Mouse (Mus musculus): ENCODE data around the gene Cpne4. TPM values are rescaled to one million over a fixed set of nuclear protein-coding genes. Genes with fewer than 3 reads are reported as not detected.

The Cpne4 gene
- polyA plus RNA-seq, 1 experiment from 2014 or later = 0.51 TPM

DNA sequence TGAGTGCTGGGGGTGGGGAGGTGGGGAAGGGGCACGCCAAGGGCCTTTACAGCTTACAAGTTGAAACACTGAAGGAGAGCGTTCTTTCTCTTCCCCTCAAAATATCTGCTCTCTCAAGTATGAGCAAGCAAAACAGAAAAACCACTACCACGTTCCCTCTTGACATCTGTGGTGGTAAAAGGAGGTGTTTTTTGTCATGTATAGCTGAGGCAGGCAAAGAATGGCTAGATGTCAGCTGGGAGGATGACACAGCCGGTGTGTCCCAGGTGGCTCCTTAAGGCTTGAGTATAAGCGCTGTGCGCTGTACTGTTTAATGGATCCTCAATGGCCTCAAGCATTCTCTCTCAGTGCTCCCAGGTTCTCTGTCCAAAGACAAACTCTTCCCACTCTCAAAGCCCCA lies 331.5 kb downstream of the Cpne4 start:
- no peak overlapping the region for H3K4me2 ChIP-seq (ENCODE audit: low read length)
- H3K9ac ChIP-seq (ENCODE audit: low read length) = no peak overlapping the region
- H3K36me3 ChIP-seq (ENCODE audit: control insufficient read depth, insufficient read depth, low read length) = no peaks in the 10 kb centered on the region
- no peak for ATAC-seq (ENCODE audit: insufficient number of reproducible peaks, insufficient read depth, low FRiP score, low read depth)
- H3K4me1 ChIP-seq (ENCODE audit: control insufficient read depth in 2 of 2, insufficient read depth in 2 of 2, low read length in 2 of 2) = no peaks in the 10 kb centered on the region
- H3K4me3 ChIP-seq (ENCODE audit: control insufficient read depth in 1 of 2, insufficient read depth in 1 of 2, low read depth in 1 of 2, low read length in 2 of 2) = no peak overlapping the region
- 81% methylated on average over 6 of the region's 6 CpGs for WGBS
- no peaks in the 10 kb centered on the region for H3K9me3 ChIP-seq (ENCODE audit: control insufficient read depth, low read length)
- H3K27me3 ChIP-seq (ENCODE audit: control insufficient read depth, insufficient read depth, low read length) = no peaks in the 10 kb centered on the region
- no peak overlapping the region for H3K27ac ChIP-seq (replicated peaks in 1 of 2; ENCODE audit: control insufficient read depth in 1 of 2, insufficient read depth in 1 of 2, low read depth in 2 of 2, low read length in 2 of 2)

DNA sequence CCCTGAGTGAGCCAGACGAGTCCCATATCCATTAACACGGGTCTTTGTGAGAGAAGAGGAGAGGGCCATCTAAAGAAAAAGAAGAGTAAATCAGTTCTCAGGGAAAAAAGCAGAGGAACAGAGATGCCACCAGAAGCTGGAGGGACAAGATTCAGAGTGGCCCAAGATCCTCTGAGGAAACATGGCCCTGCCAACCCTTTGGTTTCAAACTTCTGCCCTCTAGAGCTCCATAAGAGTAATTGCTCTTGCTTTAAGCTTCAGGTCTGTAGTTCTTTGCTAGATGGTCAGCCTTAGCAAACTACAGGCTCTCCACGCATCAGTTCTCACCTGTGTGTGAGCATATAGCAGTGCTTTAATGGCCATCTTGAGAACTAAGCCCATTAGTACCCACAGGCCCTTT lies 343.4 kb downstream of the Cpne4 start:
- no peaks in the 10 kb centered on the region for H3K36me3 ChIP-seq (ENCODE audit: control insufficient read depth, insufficient read depth, low read length)
- H3K27ac ChIP-seq (replicated peaks in 1 of 2; ENCODE audit: control insufficient read depth in 1 of 2, insufficient read depth in 1 of 2, low read depth in 2 of 2, low read length in 2 of 2) = no peak overlapping the region
- H3K4me3 ChIP-seq (ENCODE audit: control insufficient read depth in 1 of 2, insufficient read depth in 1 of 2, low read depth in 1 of 2, low read length in 2 of 2) = no peak overlapping the region
- no peaks in the 10 kb centered on the region; the same call in 1 of the 2 replicates for H3K9me3 ChIP-seq (ENCODE audit: control insufficient read depth, low read length)
- H3K27me3 ChIP-seq (ENCODE audit: control insufficient read depth, insufficient read depth, low read length) = no peaks in the 10 kb centered on the region
- H3K4me1 ChIP-seq (ENCODE audit: control insufficient read depth in 2 of 2, insufficient read depth in 2 of 2, low read length in 2 of 2) = no peaks in the 10 kb centered on the region
- ATAC-seq (ENCODE audit: insufficient number of reproducible peaks, insufficient read depth, low FRiP score, low read depth) = no peak
- WGBS = 71% methylated on average over 3 of the region's 3 CpGs
- H3K4me2 ChIP-seq (ENCODE audit: low read length) = no peak overlapping the region
- H3K9ac ChIP-seq (ENCODE audit: low read length) = no peak overlapping the region

DNA sequence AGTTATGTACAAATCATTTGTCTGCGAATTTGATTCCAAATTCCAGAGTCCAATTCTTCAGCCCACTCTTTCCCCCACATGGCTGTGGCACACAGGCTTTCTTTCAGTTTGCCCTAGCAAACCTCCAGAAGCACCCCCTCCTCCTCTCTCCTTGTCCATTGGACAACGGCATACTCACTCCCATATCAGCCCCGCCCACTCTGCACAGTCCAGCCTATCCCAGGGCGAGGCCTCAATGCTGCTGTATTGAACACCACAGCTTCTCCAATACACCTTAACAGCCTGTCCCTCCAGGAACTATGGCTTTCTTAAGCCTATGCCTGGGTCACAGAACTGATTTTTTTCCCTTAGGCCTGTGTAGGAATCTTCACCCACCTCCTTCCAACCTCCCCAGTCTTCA lies 348.3 kb downstream of the Cpne4 start:
- Histone ChIP-seq H3K9me3 (ENCODE audit: control insufficient read depth, low read length) (no peaks in the 10 kb centered on the region; the same call in 1 of the 2 replicates), H3K27ac (replicated peaks in 1 of 2; ENCODE audit: control insufficient read depth in 1 of 2, insufficient read depth in 1 of 2, low read depth in 2 of 2, low read length in 2 of 2) (no peak overlapping the region), H3K4me2 (ENCODE audit: low read length) (no peak overlapping the region), H3K36me3 (ENCODE audit: control insufficient read depth, insufficient read depth, low read length) (no peaks in the 10 kb centered on the region), H3K27me3 (ENCODE audit: control insufficient read depth, insufficient read depth, low read length) (no peaks in the 10 kb centered on the region), H3K9ac (ENCODE audit: low read length) (no peak overlapping the region), H3K4me3 (ENCODE audit: control insufficient read depth in 1 of 2, insufficient read depth in 1 of 2, low read depth in 1 of 2, low read length in 2 of 2) (no peak overlapping the region), H3K4me1 (ENCODE audit: control insufficient read depth in 2 of 2, insufficient read depth in 2 of 2, low read length in 2 of 2) (no peaks in the 10 kb centered on the region)
- WGBS = 62% methylated on average over 4 of the region's 4 CpGs
- no peak for ATAC-seq (ENCODE audit: insufficient number of reproducible peaks, insufficient read depth, low FRiP score, low read depth)

DNA sequence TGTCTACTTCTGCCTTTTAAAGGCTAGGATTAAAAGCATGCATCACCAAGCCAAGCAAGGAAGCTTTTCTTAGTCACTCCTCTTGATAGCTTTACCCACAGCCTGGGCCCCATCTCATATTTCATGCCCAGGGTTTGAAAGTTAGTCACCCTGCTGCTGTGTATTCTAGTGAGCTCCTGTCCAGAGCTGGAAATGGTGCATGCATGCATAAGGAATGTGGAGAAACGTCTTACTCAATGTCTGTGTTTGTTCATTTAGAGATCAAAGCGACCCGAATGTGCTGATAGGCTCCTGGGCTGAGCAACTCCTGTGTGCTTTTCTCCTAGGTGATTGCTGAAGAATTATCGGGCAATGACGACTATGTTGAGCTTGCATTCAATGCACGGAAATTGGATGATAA lies 354.0 kb downstream of the Cpne4 start:
- Histone ChIP-seq H3K36me3 (ENCODE audit: control insufficient read depth, insufficient read depth, low read length) (no peaks in the 10 kb centered on the region), H3K9ac (ENCODE audit: low read length) (no peak overlapping the region), H3K4me3 (ENCODE audit: control insufficient read depth in 1 of 2, insufficient read depth in 1 of 2, low read depth in 1 of 2, low read length in 2 of 2) (no peak overlapping the region), H3K27ac (replicated peaks in 1 of 2; ENCODE audit: control insufficient read depth in 1 of 2, insufficient read depth in 1 of 2, low read depth in 2 of 2, low read length in 2 of 2) (no peak overlapping the region), H3K9me3 (ENCODE audit: control insufficient read depth, low read length) (no peaks in the 10 kb centered on the region), H3K4me2 (ENCODE audit: low read length) (no peak overlapping the region), H3K4me1 (ENCODE audit: control insufficient read depth in 2 of 2, insufficient read depth in 2 of 2, low read length in 2 of 2) (no peaks in the 10 kb centered on the region), H3K27me3 (ENCODE audit: control insufficient read depth, insufficient read depth, low read length) (no peaks in the 10 kb centered on the region)
- ATAC-seq (ENCODE audit: insufficient number of reproducible peaks, insufficient read depth, low FRiP score, low read depth) = 0 out of 2 replicates have a peak, but pooled peaks have one; percentile 23
- 38% methylated on average over 6 of the region's 6 CpGs for WGBS

DNA sequence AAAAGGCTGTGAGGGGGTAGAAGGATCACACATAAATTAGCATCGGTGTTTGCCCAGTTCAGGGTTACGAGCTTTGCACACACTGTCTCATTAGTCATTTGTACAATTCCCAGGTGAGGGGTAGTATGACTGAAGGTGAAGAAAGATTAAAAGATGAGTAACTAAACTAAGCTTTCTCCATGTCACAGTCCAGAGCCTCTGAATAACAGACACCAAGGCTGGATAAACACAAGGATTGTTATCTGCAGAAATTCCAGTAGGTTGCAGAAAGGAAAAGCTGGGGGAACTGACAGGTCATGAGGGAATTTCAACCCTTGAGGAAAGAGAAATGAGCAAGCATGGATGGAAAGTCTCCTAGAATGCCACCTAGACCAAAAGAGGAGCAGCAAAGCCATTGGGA lies 354.7 kb downstream of the Cpne4 start:
- Histone ChIP-seq H3K9ac (ENCODE audit: low read length) (no peak overlapping the region), H3K4me2 (ENCODE audit: low read length) (no peak overlapping the region), H3K27me3 (ENCODE audit: control insufficient read depth, insufficient read depth, low read length) (no peaks in the 10 kb centered on the region), H3K9me3 (ENCODE audit: control insufficient read depth, low read length) (no peaks in the 10 kb centered on the region), H3K36me3 (ENCODE audit: control insufficient read depth, insufficient read depth, low read length) (no peaks in the 10 kb centered on the region), H3K4me1 (ENCODE audit: control insufficient read depth in 2 of 2, insufficient read depth in 2 of 2, low read length in 2 of 2) (no peaks in the 10 kb centered on the region), H3K27ac (replicated peaks in 1 of 2; ENCODE audit: control insufficient read depth in 1 of 2, insufficient read depth in 1 of 2, low read depth in 2 of 2, low read length in 2 of 2) (no peak overlapping the region; a peak in 1 of 4 replicates), H3K4me3 (ENCODE audit: control insufficient read depth in 1 of 2, insufficient read depth in 1 of 2, low read depth in 1 of 2, low read length in 2 of 2) (no peak overlapping the region)
- WGBS = 65% methylated on average over 2 of the region's 2 CpGs
- no peak for ATAC-seq (ENCODE audit: insufficient number of reproducible peaks, insufficient read depth, low FRiP score, low read depth)

DNA sequence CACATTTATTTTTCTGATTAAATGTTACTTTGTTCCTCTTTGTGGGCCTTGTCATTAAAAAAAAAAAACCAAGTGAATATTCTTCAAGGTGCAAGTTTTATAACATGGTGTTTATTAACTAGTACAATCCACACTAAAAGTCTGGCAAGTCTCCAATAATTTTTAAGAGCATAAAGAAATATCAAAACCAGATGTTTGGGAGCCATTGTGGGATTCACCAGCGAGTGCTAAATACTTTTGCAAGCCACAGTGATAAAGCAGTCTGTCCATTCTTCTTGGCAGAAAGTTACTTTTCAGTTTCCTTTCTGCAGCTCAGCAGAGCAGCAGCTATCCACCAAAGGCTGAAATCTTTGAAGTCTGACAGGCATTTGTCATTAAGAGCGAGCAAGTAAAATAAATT lies 365.6 kb downstream of the Cpne4 start:
- Histone ChIP-seq H3K4me2 (ENCODE audit: low read length) (no peak overlapping the region), H3K27me3 (ENCODE audit: control insufficient read depth, insufficient read depth, low read length) (no peaks in the 10 kb centered on the region), H3K36me3 (ENCODE audit: control insufficient read depth, insufficient read depth, low read length) (no peaks in the 10 kb centered on the region), H3K4me1 (ENCODE audit: control insufficient read depth in 2 of 2, insufficient read depth in 2 of 2, low read length in 2 of 2) (no peaks in the 10 kb centered on the region), H3K9ac (ENCODE audit: low read length) (no peak overlapping the region), H3K27ac (replicated peaks in 1 of 2; ENCODE audit: control insufficient read depth in 1 of 2, insufficient read depth in 1 of 2, low read depth in 2 of 2, low read length in 2 of 2) (no peak overlapping the region), H3K9me3 (ENCODE audit: control insufficient read depth, low read length) (no peaks in the 10 kb centered on the region), H3K4me3 (ENCODE audit: control insufficient read depth in 1 of 2, insufficient read depth in 1 of 2, low read depth in 1 of 2, low read length in 2 of 2) (no peak overlapping the region)
- ATAC-seq (ENCODE audit: insufficient number of reproducible peaks, insufficient read depth, low FRiP score, low read depth) = no peak
- 59% methylated on average over 2 of the region's 2 CpGs for WGBS

DNA sequence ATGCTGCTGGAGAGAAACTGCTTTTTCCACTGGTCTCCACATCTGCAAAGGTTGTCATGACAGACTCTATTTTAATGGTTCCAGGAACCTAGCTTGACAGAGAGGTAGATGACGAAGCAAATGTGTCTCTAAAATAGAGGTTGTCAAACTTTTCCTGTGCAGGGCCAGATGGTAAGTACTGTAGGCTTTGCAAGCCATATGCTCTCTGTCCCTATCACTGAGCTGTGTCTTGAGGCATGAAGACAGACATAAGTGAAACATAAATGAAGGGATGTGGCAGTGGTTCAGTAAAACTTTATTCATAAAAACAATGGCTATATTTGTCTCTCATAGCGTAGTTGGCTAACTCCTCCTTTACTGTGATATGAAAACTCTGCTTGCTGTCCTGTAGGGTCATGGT lies 366.2 kb downstream of the Cpne4 start:
- no peak for ATAC-seq (ENCODE audit: insufficient number of reproducible peaks, insufficient read depth, low FRiP score, low read depth)
- H3K4me1 ChIP-seq (ENCODE audit: control insufficient read depth in 2 of 2, insufficient read depth in 2 of 2, low read length in 2 of 2) = no peaks in the 10 kb centered on the region
- no peaks in the 10 kb centered on the region for H3K9me3 ChIP-seq (ENCODE audit: control insufficient read depth, low read length)
- no peak overlapping the region for H3K27ac ChIP-seq (replicated peaks in 1 of 2; ENCODE audit: control insufficient read depth in 1 of 2, insufficient read depth in 1 of 2, low read depth in 2 of 2, low read length in 2 of 2)
- H3K4me3 ChIP-seq (ENCODE audit: control insufficient read depth in 1 of 2, insufficient read depth in 1 of 2, low read depth in 1 of 2, low read length in 2 of 2) = no peak overlapping the region
- H3K9ac ChIP-seq (ENCODE audit: low read length) = no peak overlapping the region
- no peak overlapping the region for H3K4me2 ChIP-seq (ENCODE audit: low read length)
- no peaks in the 10 kb centered on the region for H3K27me3 ChIP-seq (ENCODE audit: control insufficient read depth, insufficient read depth, low read length)
- 71% methylated on average over 2 of the region's 2 CpGs for WGBS
- H3K36me3 ChIP-seq (ENCODE audit: control insufficient read depth, insufficient read depth, low read length) = no peaks in the 10 kb centered on the region

DNA sequence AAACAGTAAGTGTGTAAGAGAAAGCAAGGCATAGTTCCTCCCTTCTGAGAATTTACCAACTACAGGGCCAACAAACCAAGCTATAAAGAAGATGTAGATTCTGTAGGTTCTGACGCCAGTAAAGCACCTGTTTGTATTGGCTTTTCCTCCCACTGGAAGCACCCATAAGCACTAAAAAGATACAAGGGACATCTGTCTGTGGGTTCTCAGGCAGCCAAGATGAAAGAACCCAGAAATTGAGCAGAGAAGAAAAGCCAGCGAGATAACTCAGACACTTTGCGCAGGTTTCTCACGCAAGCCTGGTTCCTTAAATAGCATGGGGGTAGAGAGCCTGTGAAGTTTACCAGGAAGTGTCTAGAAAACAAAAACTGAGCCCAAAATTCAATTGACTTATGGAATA lies 374.1 kb downstream of the Cpne4 start:
- Histone ChIP-seq H3K27me3 (ENCODE audit: control insufficient read depth, insufficient read depth, low read length) (no peaks in the 10 kb centered on the region), H3K4me2 (ENCODE audit: low read length) (no peak overlapping the region), H3K9me3 (ENCODE audit: control insufficient read depth, low read length) (no peaks in the 10 kb centered on the region), H3K4me1 (ENCODE audit: control insufficient read depth in 2 of 2, insufficient read depth in 2 of 2, low read length in 2 of 2) (no peaks in the 10 kb centered on the region), H3K36me3 (ENCODE audit: control insufficient read depth, insufficient read depth, low read length) (no peaks in the 10 kb centered on the region), H3K27ac (replicated peaks in 1 of 2; ENCODE audit: control insufficient read depth in 1 of 2, insufficient read depth in 1 of 2, low read depth in 2 of 2, low read length in 2 of 2) (no peak overlapping the region), H3K9ac (ENCODE audit: low read length) (no peak overlapping the region), H3K4me3 (ENCODE audit: control insufficient read depth in 1 of 2, insufficient read depth in 1 of 2, low read depth in 1 of 2, low read length in 2 of 2) (no peak overlapping the region)
- WGBS = 81% methylated on average over 4 of the region's 4 CpGs
- ATAC-seq (ENCODE audit: insufficient number of reproducible peaks, insufficient read depth, low FRiP score, low read depth) = no peak
